Mouse (Mus musculus): ENCODE results near the gene Ncmap. TPM values are rescaled to one million over a fixed set of nuclear protein-coding genes. Genes with fewer than 3 reads are reported as not detected.

Gene Ncmap
- polyA plus RNA-seq, 1 experiment from 2014 or later: 1.5 TPM

DNA sequence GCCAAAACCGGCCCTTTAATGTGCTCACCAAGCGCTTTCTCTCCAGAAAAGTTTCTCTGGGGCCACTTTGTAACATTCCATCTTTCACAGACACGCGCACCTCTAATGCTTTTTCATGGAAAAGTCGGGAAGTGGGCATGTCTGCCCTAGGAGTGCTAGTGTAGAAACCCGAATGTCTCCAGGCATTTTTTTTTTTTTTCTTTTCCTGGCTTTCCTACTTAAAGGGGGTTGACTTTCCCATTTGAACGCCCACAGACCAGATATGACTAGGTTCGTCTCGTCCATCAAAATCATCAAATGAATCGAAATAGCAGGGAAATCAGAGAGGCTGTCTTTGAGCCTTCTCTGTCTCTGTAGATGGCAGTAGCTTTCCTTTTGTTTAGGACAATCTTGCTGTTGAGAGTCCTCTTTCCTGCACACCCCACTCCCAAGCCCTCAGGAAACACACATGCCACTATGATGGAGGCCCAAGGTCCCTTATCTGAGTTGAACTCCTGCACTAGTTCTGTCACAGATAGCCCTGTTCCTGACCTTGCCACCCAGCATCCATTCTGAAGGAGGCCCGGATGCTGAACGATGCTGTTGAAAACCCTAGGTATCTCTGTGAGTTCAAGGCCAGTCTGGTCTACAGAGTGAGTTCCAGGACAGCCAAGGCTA, 44.1 kb downstream of the Ncmap start:
- ATAC-seq (replicated peaks; ENCODE audit: insufficient number of reproducible peaks, low FRiP score, low TSS enrichment): no peak
- peak overlapping the region; percentile 84 for H3K4me2 ChIP-seq
- peak overlapping the region; percentile 99 for H3K27ac ChIP-seq (ENCODE audit: low read depth, low read length)
- H3K36me3 ChIP-seq (ENCODE audit: control insufficient read depth, insufficient read depth, low read length): peaks cover 5% of the 10 kb centered on the region
- peaks cover 6% of the 10 kb centered on the region; the same call in 1 of the 2 replicates for H3K27me3 ChIP-seq (ENCODE audit: control insufficient read depth, insufficient read depth, low read length)
- H3K4me3 ChIP-seq (ENCODE audit: low read depth, low read length): peak overlapping the region; percentile 95
- WGBS (ENCODE audit: insufficient replicate concordance): 18% methylated on average over 12 of the region's 12 CpGs
- peak overlapping the region; percentile 77 for H3K9ac ChIP-seq (ENCODE audit: low read depth, low read length)
- H3K9me3 ChIP-seq (replicated peaks; ENCODE audit: control insufficient read depth, low read length): no peaks in the 10 kb centered on the region
- peaks cover 8% of the 10 kb centered on the region; the same call in 1 of the 2 replicates for H3K4me1 ChIP-seq (ENCODE audit: control insufficient read depth, insufficient read depth, low read length)

DNA sequence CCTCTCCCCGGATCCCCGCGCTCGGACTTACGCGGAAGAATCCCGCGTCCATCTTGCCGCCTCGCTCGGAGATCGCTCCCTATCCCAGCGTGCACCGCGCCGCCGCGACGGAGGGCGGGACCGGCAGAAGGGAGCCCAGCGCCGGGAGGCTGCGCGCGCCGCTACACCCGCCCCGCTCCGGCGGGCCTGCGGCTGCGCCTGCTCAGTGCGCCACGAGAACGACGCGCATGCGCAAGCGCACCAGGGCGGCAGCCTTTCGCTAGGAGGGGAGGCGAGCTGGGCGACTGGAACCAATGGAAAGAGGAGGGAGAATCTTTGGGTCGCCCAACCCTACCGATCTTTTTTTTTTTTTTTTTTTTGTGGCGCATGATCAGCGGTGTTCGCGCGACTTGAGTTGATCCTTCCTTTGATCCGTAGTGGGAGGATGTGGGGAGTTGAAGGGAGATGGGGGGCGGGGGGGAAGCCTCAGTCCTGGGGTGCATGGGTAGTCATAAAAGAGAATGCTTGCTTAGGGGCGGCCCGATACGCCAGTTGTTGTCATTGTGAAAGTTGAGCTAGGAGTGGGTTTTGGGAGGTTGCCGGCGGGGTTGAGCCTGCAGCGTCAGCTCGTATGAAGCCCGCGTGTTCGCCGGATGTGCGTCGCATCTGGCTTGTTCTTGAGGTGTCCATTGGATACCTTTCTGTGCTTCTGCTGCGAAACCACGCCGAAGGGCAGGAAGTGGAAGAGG, 44.8 kb downstream of the Ncmap start, which contains the start of gene Srrm1:
Srrm1 (minus strand) TSS at position 256 of the 728 bp plus-strand sequence.
- peak; percentile 94 for ATAC-seq (replicated peaks; ENCODE audit: insufficient number of reproducible peaks, low FRiP score, low TSS enrichment)
- WGBS (ENCODE audit: insufficient replicate concordance): under 1% methylated on average over 69 of the region's 69 CpGs

DNA sequence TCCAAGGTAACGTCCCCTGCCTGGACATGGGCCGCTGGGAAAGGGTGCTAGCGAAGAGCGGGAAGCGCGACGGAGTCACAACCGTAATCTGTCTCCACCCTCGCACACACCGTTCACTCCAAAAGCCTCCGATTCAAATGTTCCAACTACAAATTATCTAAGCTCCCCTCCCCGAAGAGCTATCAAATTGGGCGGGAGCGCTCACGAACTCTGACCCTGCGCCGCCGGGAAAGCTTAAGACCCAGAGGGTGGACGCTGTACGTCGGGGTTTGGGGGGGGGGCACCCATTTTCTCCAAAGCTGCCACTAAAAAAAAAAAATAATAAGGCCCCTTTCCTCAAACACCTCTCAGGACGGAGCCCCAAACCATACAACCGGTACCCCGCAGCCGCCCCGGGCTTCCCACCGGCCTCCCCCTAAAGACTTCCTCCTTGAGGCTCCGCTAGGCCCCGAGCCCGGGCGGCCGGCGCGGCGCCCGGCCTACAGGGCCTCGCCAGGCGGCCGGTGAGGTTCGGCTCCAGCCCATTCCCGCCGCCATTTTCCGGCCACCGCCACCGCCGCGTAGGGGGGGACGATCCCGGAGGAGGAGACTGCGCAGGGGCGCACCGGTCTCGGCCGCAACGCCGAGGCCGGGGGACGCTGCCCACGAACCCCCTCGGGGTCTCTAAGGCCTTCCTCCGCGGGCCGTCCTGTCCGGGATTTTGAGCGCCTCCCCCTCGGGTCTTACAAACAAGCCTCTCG, 45.5 kb downstream of the Ncmap start:
- peaks cover 6% of the 10 kb centered on the region; the same call in 1 of the 2 replicates for H3K27me3 ChIP-seq (ENCODE audit: control insufficient read depth, insufficient read depth, low read length)
- peak overlapping the region; percentile 95 for H3K4me3 ChIP-seq (ENCODE audit: low read depth, low read length)
- WGBS (ENCODE audit: insufficient replicate concordance): under 1% methylated on average over 64 of the region's 67 CpGs
- peak; percentile 10; the same call in 1 of the 2 replicates for ATAC-seq (replicated peaks; ENCODE audit: insufficient number of reproducible peaks, low FRiP score, low TSS enrichment)
- H3K36me3 ChIP-seq (ENCODE audit: control insufficient read depth, insufficient read depth, low read length): peaks cover 5% of the 10 kb centered on the region
- no peaks in the 10 kb centered on the region for H3K9me3 ChIP-seq (replicated peaks; ENCODE audit: control insufficient read depth, low read length)
- H3K4me2 ChIP-seq: peak overlapping the region; percentile 84
- H3K4me1 ChIP-seq (ENCODE audit: control insufficient read depth, insufficient read depth, low read length): peaks cover 8% of the 10 kb centered on the region; the same call in 1 of the 2 replicates
- H3K27ac ChIP-seq (ENCODE audit: low read depth, low read length): peak overlapping the region; percentile 99
- H3K9ac ChIP-seq (ENCODE audit: low read depth, low read length): peak overlapping the region; percentile 95

More for the DNA sequence above, 44.8 kb downstream of the Ncmap start, which contains the start of gene Srrm1:
- peaks cover 5% of the 10 kb centered on the region for H3K36me3 ChIP-seq (ENCODE audit: control insufficient read depth, insufficient read depth, low read length)
- peak within 1 kb of the TSS; percentile 84 for H3K4me2 ChIP-seq
- H3K9me3 ChIP-seq (replicated peaks; ENCODE audit: control insufficient read depth, low read length): no peaks in the 10 kb centered on the region
- peaks cover 8% of the 10 kb centered on the region; the same call in 1 of the 2 replicates for H3K4me1 ChIP-seq (ENCODE audit: control insufficient read depth, insufficient read depth, low read length)
- peak within 1 kb of the TSS; percentile 95 for H3K9ac ChIP-seq (ENCODE audit: low read depth, low read length)
- peak within 1 kb of the TSS; percentile 95 for H3K4me3 ChIP-seq (ENCODE audit: low read depth, low read length)
- H3K27me3 ChIP-seq (ENCODE audit: control insufficient read depth, insufficient read depth, low read length): peaks cover 6% of the 10 kb centered on the region; the same call in 1 of the 2 replicates
- H3K27ac ChIP-seq (ENCODE audit: low read depth, low read length): peak within 1 kb of the TSS; percentile 99

DNA sequence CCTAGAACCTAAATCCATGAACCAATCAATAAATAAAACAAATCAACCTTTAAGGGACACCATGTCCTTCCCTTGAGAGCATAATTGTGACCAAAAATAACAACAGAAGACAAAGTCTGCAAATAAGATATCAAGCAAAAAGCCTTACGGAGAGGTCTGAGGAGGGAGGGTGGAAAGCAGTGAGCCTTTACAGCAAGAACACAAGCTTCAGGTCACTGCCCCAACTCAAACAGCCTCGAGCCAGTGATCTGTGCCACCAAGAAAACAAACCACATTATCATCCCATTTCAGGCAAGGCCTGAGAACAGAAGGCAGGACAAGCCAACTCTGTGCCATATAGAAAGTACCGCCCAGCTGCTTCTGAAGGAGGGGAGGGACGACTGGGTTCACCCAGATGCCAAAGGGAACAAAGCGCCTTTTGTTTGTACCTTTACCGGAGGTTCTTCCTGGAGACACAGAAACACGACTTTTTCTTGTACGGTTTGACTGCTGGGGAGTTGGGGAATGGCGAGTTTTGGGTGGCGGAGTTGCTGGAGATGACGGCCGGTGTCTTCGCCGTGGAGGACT, 60.6 kb downstream of the Ncmap start:
- no peak overlapping the region for H3K27ac ChIP-seq (ENCODE audit: low read depth, low read length)

DNA sequence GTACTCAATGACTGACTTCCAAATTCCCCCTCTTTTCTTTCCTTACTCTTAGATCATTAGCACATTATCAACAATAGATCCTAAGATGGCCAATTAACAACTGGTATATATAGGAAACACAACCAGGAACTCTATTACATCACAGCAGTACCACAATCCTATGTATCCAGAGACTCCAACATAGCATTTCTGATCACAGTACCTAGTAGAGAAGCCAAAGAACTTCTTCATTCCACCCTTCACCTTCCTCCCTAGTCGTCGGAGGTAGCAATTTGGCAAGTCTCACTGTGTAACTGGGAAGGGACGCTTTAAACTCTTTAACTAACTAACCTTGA, 62.0 kb downstream of the Ncmap start:
- no peak for ATAC-seq (replicated peaks; ENCODE audit: insufficient number of reproducible peaks, low FRiP score, low TSS enrichment)
- Histone ChIP-seq H3K9me3 (replicated peaks; ENCODE audit: control insufficient read depth, low read length) (no peaks in the 10 kb centered on the region), H3K4me2 (no peak overlapping the region), H3K27me3 (ENCODE audit: control insufficient read depth, insufficient read depth, low read length) (no peaks in the 10 kb centered on the region), H3K4me1 (ENCODE audit: control insufficient read depth, insufficient read depth, low read length) (no peaks in the 10 kb centered on the region), H3K4me3 (ENCODE audit: low read depth, low read length) (no peak overlapping the region), H3K36me3 (ENCODE audit: control insufficient read depth, insufficient read depth, low read length) (peaks cover 56% of the 10 kb centered on the region), H3K27ac (ENCODE audit: low read depth, low read length) (no peak overlapping the region), H3K9ac (ENCODE audit: low read depth, low read length) (no peak overlapping the region)
- WGBS (ENCODE audit: insufficient replicate concordance): 91% methylated on average over 3 of the region's 3 CpGs

More for the DNA sequence above, 60.6 kb downstream of the Ncmap start:
- peaks cover 52% of the 10 kb centered on the region for H3K36me3 ChIP-seq (ENCODE audit: control insufficient read depth, insufficient read depth, low read length)
- no peak for ATAC-seq (replicated peaks; ENCODE audit: insufficient number of reproducible peaks, low FRiP score, low TSS enrichment)
- no peak overlapping the region for H3K4me2 ChIP-seq
- H3K9me3 ChIP-seq (replicated peaks; ENCODE audit: control insufficient read depth, low read length): no peaks in the 10 kb centered on the region
- no peak overlapping the region for H3K9ac ChIP-seq (ENCODE audit: low read depth, low read length)
- H3K4me1 ChIP-seq (ENCODE audit: control insufficient read depth, insufficient read depth, low read length): no peaks in the 10 kb centered on the region
- 79% methylated on average over 14 of the region's 14 CpGs for WGBS (ENCODE audit: insufficient replicate concordance)
- H3K4me3 ChIP-seq (ENCODE audit: low read depth, low read length): no peak overlapping the region
- H3K27me3 ChIP-seq (ENCODE audit: control insufficient read depth, insufficient read depth, low read length): no peaks in the 10 kb centered on the region

DNA sequence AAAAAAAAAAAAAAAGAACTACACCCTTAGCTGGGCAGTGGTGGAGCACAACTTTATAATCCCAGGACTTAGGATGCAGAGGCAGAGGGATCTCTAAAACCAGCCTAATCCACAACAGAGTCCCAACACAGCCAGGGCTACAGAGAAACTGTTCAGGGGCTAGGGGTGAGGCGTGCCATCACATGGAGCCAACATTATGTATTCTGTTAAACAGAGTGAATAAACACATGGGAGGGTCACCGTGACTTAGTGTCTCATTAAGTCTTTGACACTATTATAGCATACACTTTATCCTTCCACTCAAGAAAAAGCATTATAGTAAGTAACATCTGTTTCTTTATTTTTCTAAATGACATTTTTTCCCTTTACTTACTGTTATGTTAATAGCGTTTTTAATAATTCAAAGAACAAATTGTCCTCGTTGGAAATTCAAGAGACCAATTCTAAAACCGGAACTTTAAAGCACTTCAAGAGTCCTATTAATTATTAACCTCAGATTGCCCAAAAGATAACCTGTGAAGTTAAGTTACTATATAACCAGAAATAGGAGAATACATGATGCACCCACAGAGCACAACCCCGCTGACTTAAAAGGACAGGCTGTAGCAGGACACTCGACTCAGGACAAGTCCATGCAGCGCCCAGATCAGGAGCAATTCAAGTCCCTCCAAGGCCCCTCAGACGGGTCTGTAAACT, 62.6 kb downstream of the Ncmap start:
- Histone ChIP-seq H3K27ac (ENCODE audit: low read depth, low read length) (no peak overlapping the region), H3K27me3 (ENCODE audit: control insufficient read depth, insufficient read depth, low read length) (no peaks in the 10 kb centered on the region), H3K4me3 (ENCODE audit: low read depth, low read length) (no peak overlapping the region), H3K4me1 (ENCODE audit: control insufficient read depth, insufficient read depth, low read length) (no peaks in the 10 kb centered on the region), H3K9ac (ENCODE audit: low read depth, low read length) (no peak overlapping the region), H3K9me3 (replicated peaks; ENCODE audit: control insufficient read depth, low read length) (no peaks in the 10 kb centered on the region), H3K36me3 (ENCODE audit: control insufficient read depth, insufficient read depth, low read length) (peaks cover 58% of the 10 kb centered on the region), H3K4me2 (no peak overlapping the region)
- ATAC-seq (replicated peaks; ENCODE audit: insufficient number of reproducible peaks, low FRiP score, low TSS enrichment): no peak
- WGBS (ENCODE audit: insufficient replicate concordance): 96% methylated on average over 9 of the region's 9 CpGs

DNA sequence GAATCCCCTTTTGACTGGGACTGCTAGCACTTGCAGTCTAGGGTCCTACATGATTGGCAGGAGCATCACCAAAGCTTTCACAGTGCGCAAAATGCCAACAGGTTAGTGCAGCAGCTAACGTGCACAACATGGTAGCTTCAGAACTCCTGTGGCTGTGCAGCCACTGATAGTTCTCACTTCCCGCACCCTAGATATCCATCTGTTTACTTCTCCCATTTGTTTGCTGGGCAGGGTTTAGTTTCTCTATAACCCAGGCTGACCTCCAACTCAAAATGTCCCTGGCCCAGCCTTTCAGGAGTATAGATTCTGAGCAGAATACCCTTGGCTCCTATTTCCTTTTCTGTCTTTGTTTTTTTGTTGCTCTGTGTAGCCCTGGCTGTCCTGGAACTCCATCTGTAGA, 71.6 kb downstream of the Ncmap start:
- ATAC-seq (replicated peaks; ENCODE audit: insufficient number of reproducible peaks, low FRiP score, low TSS enrichment): no peak
- Histone ChIP-seq H3K4me1 (ENCODE audit: control insufficient read depth, insufficient read depth, low read length) (no peaks in the 10 kb centered on the region), H3K4me2 (no peak overlapping the region), H3K27me3 (ENCODE audit: control insufficient read depth, insufficient read depth, low read length) (no peaks in the 10 kb centered on the region), H3K9me3 (replicated peaks; ENCODE audit: control insufficient read depth, low read length) (no peaks in the 10 kb centered on the region), H3K4me3 (ENCODE audit: low read depth, low read length) (no peak overlapping the region), H3K9ac (ENCODE audit: low read depth, low read length) (no peak overlapping the region), H3K36me3 (ENCODE audit: control insufficient read depth, insufficient read depth, low read length) (peaks cover 46% of the 10 kb centered on the region), H3K27ac (ENCODE audit: low read depth, low read length) (no peak overlapping the region)
- WGBS (ENCODE audit: insufficient replicate concordance): 91% methylated on average over 3 of the region's 3 CpGs

DNA sequence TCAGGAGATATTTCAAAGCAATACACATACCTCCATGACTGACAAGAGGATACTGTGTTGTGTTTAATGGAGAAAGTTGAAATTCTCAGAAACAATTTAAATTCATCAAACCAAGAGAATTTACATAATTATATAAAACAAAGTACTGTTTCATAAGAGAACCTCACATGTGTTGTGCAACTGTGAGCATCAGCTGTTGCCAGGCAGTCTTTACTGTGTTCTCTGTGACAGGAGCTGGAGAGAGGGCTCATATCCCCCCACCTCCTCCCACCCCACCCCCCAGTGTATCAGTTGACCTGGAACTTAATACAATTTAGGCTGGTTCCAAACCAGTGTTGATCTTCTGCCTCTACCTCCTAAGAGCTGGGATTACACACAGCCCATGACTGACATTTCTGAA, 72.0 kb downstream of the Ncmap start:
- no peak overlapping the region for H3K27ac ChIP-seq (ENCODE audit: low read depth, low read length)
- no peak for ATAC-seq (replicated peaks; ENCODE audit: insufficient number of reproducible peaks, low FRiP score, low TSS enrichment)
- H3K4me3 ChIP-seq (ENCODE audit: low read depth, low read length): no peak overlapping the region
- no peaks in the 10 kb centered on the region for H3K4me1 ChIP-seq (ENCODE audit: control insufficient read depth, insufficient read depth, low read length)
- no peak overlapping the region for H3K4me2 ChIP-seq
- no peaks in the 10 kb centered on the region for H3K9me3 ChIP-seq (replicated peaks; ENCODE audit: control insufficient read depth, low read length)
- H3K27me3 ChIP-seq (ENCODE audit: control insufficient read depth, insufficient read depth, low read length): no peaks in the 10 kb centered on the region
- peaks cover 45% of the 10 kb centered on the region for H3K36me3 ChIP-seq (ENCODE audit: control insufficient read depth, insufficient read depth, low read length)
- H3K9ac ChIP-seq (ENCODE audit: low read depth, low read length): no peak overlapping the region

Measured in heart, embryonic 11.5 days (tissue).